In the genomic region with DNA sequence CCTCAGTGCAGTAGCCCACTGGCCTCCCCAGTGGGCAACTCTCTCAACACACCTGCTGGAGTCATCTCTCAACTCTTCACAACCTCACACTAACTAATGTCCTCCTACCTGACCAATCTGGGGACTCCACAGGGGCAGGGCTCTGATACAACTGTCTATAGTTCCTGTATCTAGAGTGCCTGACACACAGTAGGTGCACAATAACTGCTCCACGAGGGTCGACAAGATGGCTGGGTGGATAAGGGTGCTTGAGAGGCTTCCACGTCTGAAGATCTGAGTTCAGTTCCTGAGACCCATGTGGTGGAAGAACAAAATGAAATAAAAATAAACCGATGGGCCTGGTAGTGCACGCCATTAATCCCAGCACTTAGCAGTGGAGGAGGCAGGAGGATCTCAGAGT, we compare ENCODE assay signal across 33 mouse cellular contexts. TPM values are rescaled to one million over a fixed set of nuclear protein-coding genes. Genes with fewer than 3 reads are reported as not detected.
DNase-seq lines count a peak whose midpoint lies in the region; ATAC-seq and TF ChIP-seq lines count a peak whose summit lies in the region.
"Had no signal": no experiment of that assay in that cellular context is flagged by ENCODE, and none has a peak within 500 bp of the region (broad histone marks: within the 10 kb centered on the region; RNA-seq: fewer than 3 reads in every experiment).

No protein-coding gene starts in this region.

- DNase-seq in CH12.LX (ENCODE audit: extremely low read depth): no peak
- DNase-seq in left cerebral cortex, adult 2 months (ENCODE audit: extremely low spot score in 1 of 2, low spot score in 2 of 2): no peak
- DNase-seq in T-cell, adult 2 months (ENCODE audit: low spot score): no peak
- DNase-seq: adrenal gland, adult 8-10 months; cerebellum, adult 11-12 months; cerebellum, postnatal 25 days; kidney, adult 2 months; kidney, postnatal 14 days; layer of hippocampus, postnatal 36 days; lung, embryonic 14.5 days; right cerebral cortex, postnatal 14 days; spleen, adult 18-20 months; thymus, postnatal 25 days had no signal

- 80% methylated on average over 5 of the region's 5 CpGs for WGBS in heart, embryonic 15.5 days
- 86% methylated on average over 5 of the region's 5 CpGs for WGBS in heart, embryonic 11.5 days (ENCODE audit: insufficient replicate concordance)
- 92% methylated on average over 5 of the region's 5 CpGs for WGBS in intestine, embryonic 16.5 days
- WGBS in liver, embryonic 16.5 days (ENCODE audit: insufficient replicate concordance): 75% methylated on average over 5 of the region's 5 CpGs

- no peak for TF ChIP-seq CTCF in CH12.LX (conservative IDR thresholded peaks at IDR 0.05 in 1 of 2, IDR thresholded peaks at IDR 0.05 in 1 of 2; ENCODE audit: low read depth in 2 of 2, low read length in 2 of 2)
- no peak for TF ChIP-seq CTCF in left cerebral cortex, adult 2 months (IDR thresholded peaks at IDR 0.05)

- TF ChIP-seq POLR2A in CH12.LX (IDR thresholded peaks at IDR 0.05; ENCODE audit: low read depth, low read length): no peak

- H3K4me3 ChIP-seq in heart, embryonic 15.5 days: no peak overlapping the region
- no peak overlapping the region for H3K4me3 ChIP-seq in heart, embryonic 11.5 days (ENCODE audit: low read depth, low read length)
- H3K4me3 ChIP-seq in CH12.LX (replicated peaks in 1 of 3; ENCODE audit: low read depth in 2 of 3, low read length in 2 of 3, poor library complexity in 1 of 3): peak overlapping the region in 2 of 3 experiments; percentile 1 to 50
- no peak overlapping the region for H3K4me3 ChIP-seq in intestine, embryonic 16.5 days (ENCODE audit: low read length)
- no peak overlapping the region for H3K4me3 ChIP-seq in liver, embryonic 16.5 days (ENCODE audit: low read depth, low read length)
- no peak overlapping the region for H3K4me3 ChIP-seq in left cerebral cortex, adult 2 months
- H3K4me3 ChIP-seq: embryonic facial prominence, embryonic 13.5 days; erythroblast, embryonic 14.5 days; forebrain, embryonic 12.5 days; heart, embryonic 13.5 days; hindbrain, embryonic 12.5 days; limb, embryonic 13.5 days; midbrain, embryonic 12.5 days had no signal

- dilution Hi-C loops in CH12.LX (cut with MboI; ENCODE audit: extremely low pct_ligation_motif_present, extremely low pct_unique_long_range_greater_than_20kb, low sequenced_read_pairs): no loop called here

- TF ChIP-seq EP300 in CH12.LX (IDR thresholded peaks at IDR 0.05; ENCODE audit: low read length): no peak

- peaks cover 27% of the 10 kb centered on the region for H3K36me3 ChIP-seq in heart, embryonic 15.5 days
- peaks cover 20% of the 10 kb centered on the region for H3K36me3 ChIP-seq in heart, embryonic 11.5 days (ENCODE audit: control insufficient read depth, insufficient read depth, low read length)
- H3K36me3 ChIP-seq in CH12.LX (replicated peaks in 1 of 2; ENCODE audit: control insufficient read depth in 1 of 2, insufficient read depth in 1 of 2, low read length in 1 of 2): peaks cover 40 to 59% of the 10 kb centered on the region in 2 experiments
- H3K36me3 ChIP-seq in intestine, embryonic 16.5 days (ENCODE audit: control insufficient read depth, insufficient read depth, low read length): peaks cover 15% of the 10 kb centered on the region
- H3K36me3 ChIP-seq in liver, embryonic 16.5 days (ENCODE audit: control insufficient read depth, insufficient read depth): peaks cover 8% of the 10 kb centered on the region
- H3K36me3 ChIP-seq: forebrain, embryonic 12.5 days; hindbrain, embryonic 12.5 days; midbrain, embryonic 12.5 days had no signal

- no peak overlapping the region for H3K9ac ChIP-seq in heart, embryonic 15.5 days
- H3K9ac ChIP-seq in heart, embryonic 11.5 days (ENCODE audit: low read depth, low read length): no peak overlapping the region
- H3K9ac ChIP-seq in CH12.LX (ENCODE audit: insufficient read depth, low read depth): peak overlapping the region; percentile 9; the same call in 1 of the 2 replicates
- no peak overlapping the region for H3K9ac ChIP-seq in intestine, embryonic 16.5 days (ENCODE audit: low read depth, low read length)
- no peak overlapping the region for H3K9ac ChIP-seq in liver, embryonic 16.5 days (ENCODE audit: low read depth, low read length)
- H3K9ac ChIP-seq: forebrain, embryonic 12.5 days; hindbrain, embryonic 12.5 days; lung, embryonic 14.5 days; midbrain, embryonic 12.5 days had no signal

- H3K4me1 ChIP-seq in heart, embryonic 15.5 days (replicated peaks): peaks cover 33% of the 10 kb centered on the region
- peaks cover 24% of the 10 kb centered on the region for H3K4me1 ChIP-seq in heart, embryonic 11.5 days (ENCODE audit: control insufficient read depth, insufficient read depth, low read length)
- H3K4me1 ChIP-seq in CH12.LX (ENCODE audit: control insufficient read depth in 1 of 2, insufficient read depth in 2 of 2): peaks cover 24 to 61% of the 10 kb centered on the region in 2 experiments
- peaks cover 20% of the 10 kb centered on the region for H3K4me1 ChIP-seq in intestine, embryonic 16.5 days (ENCODE audit: control insufficient read depth, insufficient read depth, low read length)
- peaks cover 55% of the 10 kb centered on the region for H3K4me1 ChIP-seq in liver, embryonic 16.5 days (ENCODE audit: control insufficient read depth, low read depth, low read length)

- intact Hi-C loops in left cerebral cortex, adult 2 months (cut with DNase I): no loop called here

- no peak overlapping the region for H3K27ac ChIP-seq in heart, embryonic 15.5 days
- no peak overlapping the region for H3K27ac ChIP-seq in heart, embryonic 11.5 days (ENCODE audit: low read depth, low read length)
- peak overlapping the region; percentile 34 for H3K27ac ChIP-seq in CH12.LX (ENCODE audit: insufficient read depth, low read depth)
- H3K27ac ChIP-seq in intestine, embryonic 16.5 days (ENCODE audit: low read length): no peak overlapping the region
- H3K27ac ChIP-seq in liver, embryonic 16.5 days (ENCODE audit: low read length): peak overlapping the region; percentile 1; the same call in 1 of the 2 replicates
- no peak overlapping the region for H3K27ac ChIP-seq in left cerebral cortex, adult 2 months
- H3K27ac ChIP-seq: embryonic facial prominence, embryonic 13.5 days; forebrain, embryonic 12.5 days; heart, embryonic 13.5 days; hindbrain, embryonic 12.5 days; limb, embryonic 13.5 days; midbrain, embryonic 12.5 days had no signal

- H3K4me2 ChIP-seq in heart, embryonic 15.5 days: 0 out of 2 replicates have a peak overlapping the region, but pooled peaks have one; percentile 13
- no peak overlapping the region for H3K4me2 ChIP-seq in heart, embryonic 11.5 days
- peak overlapping the region; percentile 58 for H3K4me2 ChIP-seq in CH12.LX (ENCODE audit: insufficient read depth, low read depth, poor library complexity, severe bottlenecking)
- peak overlapping the region; percentile 14; the same call in 1 of the 2 replicates for H3K4me2 ChIP-seq in intestine, embryonic 16.5 days (ENCODE audit: low read depth, low read length)
- no peak overlapping the region for H3K4me2 ChIP-seq in liver, embryonic 16.5 days (ENCODE audit: low read depth, low read length)
- H3K4me2 ChIP-seq: embryonic facial prominence, embryonic 13.5 days; forebrain, embryonic 12.5 days; heart, embryonic 13.5 days; hindbrain, embryonic 12.5 days; limb, embryonic 13.5 days; lung, embryonic 14.5 days; midbrain, embryonic 12.5 days had no signal

- ATAC-seq in heart, embryonic 15.5 days (replicated peaks; ENCODE audit: insufficient number of reproducible peaks, insufficient read depth, low FRiP score, low read depth): no peak
- no peak for ATAC-seq in heart, embryonic 11.5 days (replicated peaks; ENCODE audit: insufficient number of reproducible peaks, low FRiP score, low TSS enrichment)
- no peak for ATAC-seq in intestine, embryonic 16.5 days
- no peak for ATAC-seq in liver, embryonic 16.5 days (ENCODE audit: low read depth)
- ATAC-seq: activated CD4-positive, CD25-positive, alpha-beta regulatory T cell, adult 4 months had no signal

- no peaks in the 10 kb centered on the region for H3K27me3 ChIP-seq in heart, embryonic 15.5 days
- no peaks in the 10 kb centered on the region for H3K27me3 ChIP-seq in heart, embryonic 11.5 days (ENCODE audit: control insufficient read depth, insufficient read depth, low read length)
- H3K27me3 ChIP-seq in CH12.LX (replicated peaks): no peaks in the 10 kb centered on the region
- no peaks in the 10 kb centered on the region for H3K27me3 ChIP-seq in intestine, embryonic 16.5 days (replicated peaks; ENCODE audit: control insufficient read depth, insufficient read depth, low read length)
- no peaks in the 10 kb centered on the region for H3K27me3 ChIP-seq in liver, embryonic 16.5 days (ENCODE audit: control insufficient read depth, insufficient read depth, low read depth, low read length)
- H3K27me3 ChIP-seq: embryonic facial prominence, embryonic 13.5 days; forebrain, embryonic 12.5 days; heart, embryonic 13.5 days; hindbrain, embryonic 12.5 days; limb, embryonic 13.5 days; midbrain, embryonic 12.5 days had no signal

- H3K9me3 ChIP-seq in heart, embryonic 15.5 days (replicated peaks): no peaks in the 10 kb centered on the region
- no peaks in the 10 kb centered on the region for H3K9me3 ChIP-seq in heart, embryonic 11.5 days (replicated peaks; ENCODE audit: control insufficient read depth, low read length)
- H3K9me3 ChIP-seq in CH12.LX (replicated peaks; ENCODE audit: low read length): no peaks in the 10 kb centered on the region
- no peaks in the 10 kb centered on the region for H3K9me3 ChIP-seq in intestine, embryonic 16.5 days (ENCODE audit: control insufficient read depth, low read length)
- H3K9me3 ChIP-seq in liver, embryonic 16.5 days (replicated peaks; ENCODE audit: control insufficient read depth, low read length): no peaks in the 10 kb centered on the region
- H3K9me3 ChIP-seq: embryonic facial prominence, embryonic 13.5 days; forebrain, embryonic 12.5 days; G1E; heart, embryonic 13.5 days; hindbrain, embryonic 12.5 days; limb, embryonic 13.5 days; midbrain, embryonic 12.5 days had no signal

- peaks cover 44% of the 10 kb centered on the region for H3K79me2 ChIP-seq in CH12.LX (replicated peaks; ENCODE audit: control insufficient read depth, extremely low read depth, insufficient read depth, poor library complexity, severe bottlenecking)

- in situ Hi-C loops in CH12.LX (cut with MboI; ENCODE audit: low pct_ligation_motif_present, low pct_unique_long_range_greater_than_20kb, low sequenced_read_pairs): no loop called here

- no peak for TF ChIP-seq RAD21 in CH12.LX (IDR thresholded peaks at IDR 0.05; ENCODE audit: low read depth, low read length)

RNA-seq across cellular contexts. Expression of a gene that starts 2.6 kb away (rescaled TPM):
- polyA plus RNA-seq in heart, embryonic 15.5 days (2015; fragmentation: Nextera tagmentation; extraction: Ambion mirVana): 6.9 and 8.3 TPM in 2 replicates
- 10.4 and 11.4 TPM in 2 replicates for polyA plus RNA-seq in heart, embryonic 11.5 days (2014; fragmentation: Nextera tagmentation; extraction: Ambion mirVana)
- total RNA-seq in CH12.LX (2012; rRNA removed) (15.9 and 17.6 TPM in 2 replicates), CH12.LX (2014; rRNA removed) (4.5 and 6.4 TPM in 2 replicates)
- polyA plus RNA-seq in CH12.LX (2012; ENCODE audit: insufficient read length, low read depth): 14.6 and 18.6 TPM in 2 replicates
- polyA plus RNA-seq in intestine, embryonic 16.5 days (2015; fragmentation: Nextera tagmentation; extraction: Ambion mirVana): 16.4 and 19.4 TPM in 2 replicates
- polyA plus RNA-seq in liver, embryonic 16.5 days (2015; fragmentation: Nextera tagmentation; extraction: Ambion mirVana): 3.4 and 4.2 TPM in 2 replicates
- total RNA-seq in left cerebral cortex, adult 2 months (2021): 1 to 10 TPM; 6.9 to 7.2 TPM

RNA-seq across cellular contexts. Expression of a gene that starts 17.4 kb away (rescaled TPM):
- 19.4 and 22.5 TPM in 2 replicates for polyA plus RNA-seq in heart, embryonic 15.5 days (2015; fragmentation: Nextera tagmentation; extraction: Ambion mirVana)
- polyA plus RNA-seq in heart, embryonic 11.5 days (2014; fragmentation: Nextera tagmentation; extraction: Ambion mirVana): 17.9 and 19.3 TPM in 2 replicates
- total RNA-seq in CH12.LX (2012; rRNA removed): 26.0 and 28.0 TPM in 2 replicates
- total RNA-seq in CH12.LX (2014; rRNA removed): 14.9 and 17.5 TPM in 2 replicates
- polyA plus RNA-seq in CH12.LX (2012; ENCODE audit: insufficient read length, low read depth): 14.7 and 16.6 TPM in 2 replicates
- 11.7 and 12.8 TPM in 2 replicates for polyA plus RNA-seq in intestine, embryonic 16.5 days (2015; fragmentation: Nextera tagmentation; extraction: Ambion mirVana)
- polyA plus RNA-seq in liver, embryonic 16.5 days (2015; fragmentation: Nextera tagmentation; extraction: Ambion mirVana): 5.2 and 5.7 TPM in 2 replicates
- 10 to 100 TPM; 31.8 to 34.6 TPM for total RNA-seq in left cerebral cortex, adult 2 months (2021)

RNA-seq across cellular contexts. Expression of a gene that starts 18.7 kb away (rescaled TPM):
- 61.1 and 78.3 TPM in 2 replicates for polyA plus RNA-seq in heart, embryonic 15.5 days (2015; fragmentation: Nextera tagmentation; extraction: Ambion mirVana)
- 58.8 and 77.3 TPM in 2 replicates for polyA plus RNA-seq in heart, embryonic 11.5 days (2014; fragmentation: Nextera tagmentation; extraction: Ambion mirVana)
- total RNA-seq in CH12.LX (2012; rRNA removed): 18.8 and 23.3 TPM in 2 replicates
- total RNA-seq in CH12.LX (2014; rRNA removed): 17.0 and 17.3 TPM in 2 replicates
- 17.9 and 18.5 TPM in 2 replicates for polyA plus RNA-seq in CH12.LX (2012; ENCODE audit: insufficient read length, low read depth)
- 287 and 364 TPM in 2 replicates for polyA plus RNA-seq in intestine, embryonic 16.5 days (2015; fragmentation: Nextera tagmentation; extraction: Ambion mirVana)
- 35.9 and 37.6 TPM in 2 replicates for polyA plus RNA-seq in liver, embryonic 16.5 days (2015; fragmentation: Nextera tagmentation; extraction: Ambion mirVana)
- 10 to 100 TPM in 1 of 2 experiments, 1 to 10 TPM in 1; 7.7 to 11.4 TPM for total RNA-seq in left cerebral cortex, adult 2 months (2021)

RNA-seq across cellular contexts. Expression of a gene that starts 26.1 kb away (rescaled TPM):
- 0.13 TPM in 1 of 2 replicates, not detected in the other for polyA plus RNA-seq in heart, embryonic 15.5 days (2015; fragmentation: Nextera tagmentation; extraction: Ambion mirVana)
- polyA plus RNA-seq in heart, embryonic 11.5 days (2014; fragmentation: Nextera tagmentation; extraction: Ambion mirVana): not detected in 2 replicates
- total RNA-seq in CH12.LX (2012; rRNA removed): not detected in 2 replicates
- not detected in 2 replicates for total RNA-seq in CH12.LX (2014; rRNA removed)
- polyA plus RNA-seq in CH12.LX (2012; ENCODE audit: insufficient read length, low read depth): 0.23 TPM in 1 of 2 replicates, not detected in the other
- polyA plus RNA-seq in intestine, embryonic 16.5 days (2015; fragmentation: Nextera tagmentation; extraction: Ambion mirVana): not detected in 2 replicates
- polyA plus RNA-seq in liver, embryonic 16.5 days (2015; fragmentation: Nextera tagmentation; extraction: Ambion mirVana): not detected in 2 replicates
- total RNA-seq in left cerebral cortex, adult 2 months (2021): not detected
- total RNA-seq: adrenal gland, adult 8-10 months; G1E; gastrocnemius, adult 18-20 months; granulocyte monocyte progenitor cell, adult 5-6 weeks; heart, postnatal 25 days; layer of hippocampus, adult 18-20 months; layer of hippocampus, postnatal 36 days; left cerebral cortex, postnatal 25 days; monocyte, adult 5-6 weeks had no signal
- polyA plus RNA-seq: activated CD4-positive, CD25-positive, alpha-beta regulatory T cell, adult 4 months; embryonic facial prominence, embryonic 13.5 days; erythroblast, embryonic 14.5 days; forebrain, embryonic 12.5 days; G1E; heart, embryonic 13.5 days; hindbrain, embryonic 12.5 days; kidney, adult 2 months; limb, embryonic 13.5 days; lung, embryonic 14.5 days; midbrain, embryonic 12.5 days; neural tube, embryonic 11.5 days had no signal

RNA-seq across cellular contexts. Expression of a gene that starts 29.1 kb away (rescaled TPM):
- polyA plus RNA-seq in heart, embryonic 15.5 days (2015; fragmentation: Nextera tagmentation; extraction: Ambion mirVana): 51.3 and 83.9 TPM in 2 replicates
- polyA plus RNA-seq in heart, embryonic 11.5 days (2014; fragmentation: Nextera tagmentation; extraction: Ambion mirVana): 53.0 and 62.4 TPM in 2 replicates
- 220 and 249 TPM in 2 replicates for total RNA-seq in CH12.LX (2012; rRNA removed)
- total RNA-seq in CH12.LX (2014; rRNA removed): 144 and 161 TPM in 2 replicates
- 184 and 249 TPM in 2 replicates for polyA plus RNA-seq in CH12.LX (2012; ENCODE audit: insufficient read length, low read depth)
- 103 and 114 TPM in 2 replicates for polyA plus RNA-seq in intestine, embryonic 16.5 days (2015; fragmentation: Nextera tagmentation; extraction: Ambion mirVana)
- polyA plus RNA-seq in liver, embryonic 16.5 days (2015; fragmentation: Nextera tagmentation; extraction: Ambion mirVana): 86.0 and 89.7 TPM in 2 replicates
- total RNA-seq in left cerebral cortex, adult 2 months (2021): under 1 TPM; 0.70 to 0.91 TPM

Comparison
In these comparisons a context has a peak if more than half of its experiments do, and no peak if none do; other contexts are left out.
1. H3K4me2 ChIP-seq: peak in heart, embryonic 15.5 days (single experiment), CH12.LX (single experiment) and intestine, embryonic 16.5 days (single experiment); none in heart, embryonic 11.5 days (single experiment) and liver, embryonic 16.5 days (single experiment).
2. H3K27ac ChIP-seq: peak in CH12.LX (single experiment) and liver, embryonic 16.5 days (single experiment); none in heart, embryonic 15.5 days (single experiment), heart, embryonic 11.5 days (single experiment), intestine, embryonic 16.5 days (single experiment) and left cerebral cortex, adult 2 months (single experiment).
3. H3K4me3 ChIP-seq: peak in CH12.LX (2 of 3); none in heart, embryonic 15.5 days (single experiment), heart, embryonic 11.5 days (single experiment), intestine, embryonic 16.5 days (single experiment), liver, embryonic 16.5 days (single experiment) and left cerebral cortex, adult 2 months (single experiment).